Mouse (Mus musculus) adrenal gland, adult 2 months (tissue): Measurements from ENCODE around the gene Ctbp1. TPM values are rescaled to one million over a fixed set of nuclear protein-coding genes. Genes with fewer than 3 reads are reported as not detected.

Experiments used
- DNase-seq: peaks from one replicate; pipeline ENCODE4 v3.0.0; 2021
- polyA plus RNA-seq: library from polyadenylated mRNA; depleted of rRNA; stranded (reverse); fragments of >200 nt; gene quantifications from 2 replicates; pipeline ENCODE4 v1.2.3, GENCODE M21; 2012
- total RNA-seq, 2 experiments: library from RNA; stranded (reverse); gene quantifications; 2 replicates each; pipeline ENCODE4 v1.2.3; 2021

Ctbp1 gene
- total and polyA plus RNA-seq, 3 experiments, result 206 to 508 (median 228) TPM

- DNase-seq, result no peak
These were observed 30.3 kb downstream of the Ctbp1 start for GRCm38 (mm10) chr5:33244377-33244920.

DNA sequence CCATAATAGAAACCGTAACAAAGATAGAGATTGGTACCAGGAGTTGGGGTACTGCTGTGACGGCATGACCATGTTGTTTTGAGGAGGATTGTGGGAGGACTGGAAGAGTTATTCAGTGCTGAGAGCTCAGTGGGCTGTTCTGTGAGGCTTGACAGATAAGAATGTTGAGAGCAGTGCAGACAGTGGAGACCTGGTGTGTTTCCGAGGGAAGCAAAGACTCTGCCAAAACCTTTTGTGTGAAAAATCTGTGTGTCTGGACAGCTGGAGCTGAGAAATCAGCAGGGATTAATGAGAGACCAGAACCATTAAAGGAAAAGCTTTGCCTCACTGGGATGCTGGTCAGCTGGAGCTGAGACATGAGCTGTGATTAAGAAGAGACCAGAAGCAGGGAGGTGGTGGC is 34.9 kb downstream of the Ctbp1 start:
- DNase-seq, result no peak

- DNase-seq, result no peak
These were observed 35.6 kb downstream of the Ctbp1 start for GRCm38 (mm10) chr5:33239111-33239714.

DNA sequence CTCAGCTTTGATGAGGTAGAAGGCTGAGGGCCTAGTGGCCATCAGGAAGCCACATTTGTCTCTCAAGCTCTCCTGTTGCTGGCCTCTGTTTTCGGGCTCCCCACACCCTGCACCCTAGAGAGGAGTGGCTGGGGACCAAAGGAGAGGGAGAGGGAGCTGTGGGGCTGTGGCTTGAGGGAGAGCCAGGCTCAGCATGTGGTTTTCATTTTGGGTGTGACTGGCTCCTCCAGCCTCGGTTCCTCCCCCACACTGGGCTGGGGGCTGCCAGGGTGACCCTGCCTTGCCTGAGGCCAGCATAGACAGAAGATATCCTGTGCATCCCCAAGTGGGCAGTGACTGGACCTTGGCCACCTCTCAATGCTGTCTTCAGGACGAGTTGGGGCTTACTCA is 36.5 kb downstream of the Ctbp1 start:
- no peak for DNase-seq

GRCm38 (mm10) chr5:33237600-33238255 is 37.1 kb downstream of the Ctbp1 start:
- no peak for DNase-seq

DNA sequence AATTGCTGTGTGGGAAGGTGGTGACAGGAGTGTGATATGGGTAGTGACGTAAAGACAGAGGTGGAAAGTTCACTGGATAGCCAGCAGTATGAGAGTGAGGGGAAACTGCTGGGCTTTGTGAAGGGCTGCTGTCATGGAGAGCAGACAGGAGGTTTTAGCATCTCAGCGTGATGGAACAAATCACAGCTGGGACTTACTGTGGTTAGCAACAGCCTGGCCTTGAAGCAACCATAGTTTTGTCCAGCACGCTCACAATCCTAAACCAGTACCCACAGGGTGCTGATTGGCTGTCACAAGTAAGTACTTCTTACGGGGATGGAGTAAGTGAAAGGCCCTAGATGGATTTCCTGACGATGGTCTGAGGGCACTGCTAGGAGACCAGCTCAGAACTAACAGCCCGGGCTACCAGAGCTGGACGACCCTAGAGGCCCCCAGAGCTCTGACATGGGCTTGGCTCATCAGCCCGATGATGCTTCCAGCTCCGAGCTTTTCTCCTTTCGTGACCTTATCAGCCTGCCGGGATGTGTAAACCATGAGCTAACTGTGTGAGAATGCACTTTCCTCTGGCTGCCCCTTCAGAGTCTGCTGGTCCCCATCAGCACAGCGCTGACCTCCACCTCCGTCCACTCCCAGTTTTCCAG is 40.3 kb downstream of the Ctbp1 start:
- no peak for DNase-seq

DNA sequence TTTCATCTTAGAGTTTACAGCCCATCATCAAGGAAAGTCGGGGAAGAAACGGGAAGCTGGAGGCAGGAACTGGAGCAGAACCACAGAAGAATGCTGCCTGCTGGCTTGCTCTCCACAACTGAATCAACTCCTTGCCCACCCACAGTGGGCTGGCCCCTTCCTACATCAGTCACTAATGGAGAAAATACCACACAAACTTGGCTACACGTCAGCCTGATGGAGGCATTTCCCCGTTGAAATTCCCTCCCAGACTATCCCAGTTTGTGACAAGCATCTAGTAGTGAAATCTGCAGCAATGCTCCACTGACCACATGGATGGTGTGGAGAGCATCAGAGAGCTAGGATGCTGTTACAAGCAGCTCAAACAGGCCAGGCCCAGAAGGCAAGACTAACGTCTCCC is 42.0 kb downstream of the Ctbp1 start:
- DNase-seq, result no peak

- no peak for DNase-seq
These were observed 44.5 kb downstream of the Ctbp1 start for GRCm38 (mm10) chr5:33230285-33230684.

- DNase-seq, result peak; percentile 48
These were observed 46.4 kb downstream of the Ctbp1 start for GRCm38 (mm10) chr5:33228428-33228827.

DNA sequence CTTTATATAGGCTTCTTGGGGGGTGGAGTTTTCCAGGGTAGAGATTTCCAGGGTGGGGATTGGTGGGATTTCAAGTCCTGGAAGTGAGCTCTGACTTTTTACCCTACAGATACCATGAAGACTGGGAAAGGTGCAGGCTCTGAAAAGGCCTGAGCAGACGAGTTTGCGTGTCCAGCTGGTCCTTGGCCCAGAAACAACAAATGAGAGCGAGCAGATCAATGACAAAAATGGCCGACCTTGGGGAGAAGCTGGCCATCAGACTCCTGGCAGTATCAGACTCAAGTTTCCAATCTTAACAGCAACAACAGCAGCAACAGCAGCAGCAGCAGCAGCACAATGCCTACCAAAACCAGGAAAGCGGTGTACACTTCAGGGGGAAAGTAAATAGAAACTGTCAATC is 49.1 kb downstream of the Ctbp1 start:
- DNase-seq, result peak; percentile 52

DNA sequence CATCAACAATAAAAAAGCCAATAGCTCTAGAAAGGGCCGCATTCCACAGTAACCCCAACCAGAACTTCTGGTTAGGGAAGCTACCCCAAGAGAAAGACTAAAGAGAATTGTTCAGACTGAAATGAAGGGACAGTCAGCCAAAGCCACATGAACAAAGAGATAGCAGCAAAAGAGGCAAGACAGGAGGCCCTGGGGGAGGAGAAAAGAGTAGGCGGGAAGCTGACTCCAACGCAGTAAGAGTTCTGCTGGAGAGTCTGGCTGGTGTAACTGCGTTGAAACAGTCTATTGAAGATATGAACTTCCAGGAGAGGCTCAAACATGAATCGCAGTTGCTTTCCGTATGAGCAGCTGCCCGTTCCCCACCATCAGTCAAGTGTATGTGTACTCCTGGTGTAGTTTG is 50.3 kb downstream of the Ctbp1 start:
- DNase-seq, result no peak

- no peak for DNase-seq
These were observed 51.7 kb downstream of the Ctbp1 start for GRCm38 (mm10) chr5:33222841-33223744.

GRCm38 (mm10) chr5:33222389-33222788 is 52.4 kb downstream of the Ctbp1 start:
- DNase-seq, result no peak

DNA sequence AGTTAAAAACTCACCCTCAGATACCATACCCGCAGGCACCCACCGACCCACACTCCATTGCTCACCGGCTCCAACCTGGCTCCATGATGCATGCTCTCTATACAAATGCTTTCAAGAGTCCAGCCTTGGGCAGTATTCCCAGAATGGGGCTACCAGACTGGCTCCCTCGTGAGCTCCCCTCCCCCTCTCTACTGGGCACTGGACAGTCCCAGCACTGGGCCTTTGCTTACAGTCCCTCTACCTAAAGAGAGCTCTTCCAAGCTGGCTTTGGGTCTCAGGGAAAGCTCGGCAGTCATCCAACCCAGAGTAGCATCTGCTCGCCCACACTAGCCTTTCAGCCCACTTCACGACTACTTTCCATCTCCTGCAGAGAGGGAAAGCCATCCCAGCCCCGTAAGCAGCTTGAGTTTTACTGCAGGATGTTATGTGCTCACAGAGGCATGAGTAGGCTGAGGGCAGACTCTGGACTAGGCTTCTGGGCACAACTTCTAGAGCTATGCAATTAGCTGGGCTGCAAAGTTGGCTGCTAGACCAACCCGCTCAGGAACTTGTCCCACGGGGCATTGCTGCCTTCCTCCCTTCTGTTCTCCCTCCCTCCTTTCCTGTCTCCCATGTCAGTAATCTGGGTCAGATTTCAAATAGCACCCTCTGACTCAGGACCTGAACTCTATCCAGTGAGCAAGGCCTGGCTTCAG is 54.3 kb downstream of the Ctbp1 start:
- DNase-seq, result peak; percentile 65

- no peak for DNase-seq
These were observed 55.0 kb downstream of the Ctbp1 start for GRCm38 (mm10) chr5:33219831-33220230.

DNA sequence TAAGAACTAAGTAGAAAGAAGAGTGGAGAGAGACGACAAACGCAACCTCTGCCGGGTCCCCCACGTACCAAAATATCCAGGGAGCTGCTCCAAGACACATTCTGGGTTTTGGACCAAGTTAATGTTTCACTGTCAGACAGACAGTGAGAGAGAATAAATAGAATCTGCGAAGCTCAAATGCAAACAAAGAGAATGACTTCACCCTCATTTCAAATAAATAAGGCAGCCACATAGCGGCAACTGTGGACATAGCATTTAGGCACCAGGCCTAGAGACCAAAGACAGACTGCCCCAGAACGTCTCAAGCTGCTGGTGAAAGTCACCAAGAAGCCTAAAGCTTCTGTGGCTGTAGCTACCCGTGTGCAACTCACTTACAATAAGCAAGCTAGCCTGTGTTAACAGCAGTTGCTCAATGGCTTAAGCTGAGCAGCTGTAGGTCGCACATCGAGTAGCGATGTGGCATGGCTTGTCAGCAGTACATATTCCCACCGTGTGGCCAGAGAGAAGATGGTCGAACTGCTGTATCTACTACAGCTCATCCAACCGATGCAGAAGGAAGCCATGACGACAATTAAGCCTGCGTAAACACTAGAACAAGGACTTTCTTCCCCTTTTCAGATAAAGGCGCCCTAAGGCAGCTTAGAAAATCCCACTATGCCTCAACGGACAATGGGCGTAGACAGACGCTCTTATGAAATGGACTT is 55.9 kb downstream of the Ctbp1 start:
- DNase-seq, result no peak

DNA sequence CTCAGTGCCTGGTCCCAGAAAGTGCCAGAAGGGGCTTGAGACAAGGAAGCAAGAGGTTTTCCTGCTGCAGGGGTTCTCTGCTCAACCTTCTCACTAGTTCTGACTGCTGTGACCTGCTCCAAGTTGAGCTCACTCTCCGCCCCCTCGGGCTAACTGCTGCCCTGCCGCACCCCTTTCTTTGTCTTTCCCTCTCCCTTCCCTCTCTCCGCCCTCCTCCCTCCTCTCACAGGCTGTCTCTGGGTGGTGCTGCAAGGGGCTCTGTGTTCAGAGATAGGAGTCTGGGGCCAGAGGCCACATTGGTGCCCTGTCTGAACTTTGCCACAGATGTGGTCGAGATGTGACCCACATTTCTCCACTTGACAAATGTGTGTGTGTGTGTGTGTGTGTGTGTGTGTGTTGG is 56.7 kb downstream of the Ctbp1 start, which contains the start of gene Spon2:
Spon2 (minus strand) TSS at position 375 of the 400 bp plus-strand sequence.
- no peak for DNase-seq

GRCm38 (mm10) chr5:33217663-33218062 is 57.1 kb downstream of the Ctbp1 start:
- no peak for DNase-seq

GRCm38 (mm10) chr5:33214723-33215122 is 60.1 kb downstream of the Ctbp1 start:
- no peak for DNase-seq

GRCm38 (mm10) chr5:33211254-33211653 is 63.5 kb downstream of the Ctbp1 start:
- DNase-seq, result no peak

GRCm38 (mm10) chr5:33210515-33210914 is 64.3 kb downstream of the Ctbp1 start:
- DNase-seq, result no peak
